Mouse (Mus musculus): Measurements from ENCODE around the gene H2afy. TPM values are rescaled to one million over a fixed set of nuclear protein-coding genes. Genes with fewer than 3 reads are reported as not detected.

H2afy gene
- polyA plus RNA-seq, 1 experiment from 2014 or later, result 120 TPM

DNA sequence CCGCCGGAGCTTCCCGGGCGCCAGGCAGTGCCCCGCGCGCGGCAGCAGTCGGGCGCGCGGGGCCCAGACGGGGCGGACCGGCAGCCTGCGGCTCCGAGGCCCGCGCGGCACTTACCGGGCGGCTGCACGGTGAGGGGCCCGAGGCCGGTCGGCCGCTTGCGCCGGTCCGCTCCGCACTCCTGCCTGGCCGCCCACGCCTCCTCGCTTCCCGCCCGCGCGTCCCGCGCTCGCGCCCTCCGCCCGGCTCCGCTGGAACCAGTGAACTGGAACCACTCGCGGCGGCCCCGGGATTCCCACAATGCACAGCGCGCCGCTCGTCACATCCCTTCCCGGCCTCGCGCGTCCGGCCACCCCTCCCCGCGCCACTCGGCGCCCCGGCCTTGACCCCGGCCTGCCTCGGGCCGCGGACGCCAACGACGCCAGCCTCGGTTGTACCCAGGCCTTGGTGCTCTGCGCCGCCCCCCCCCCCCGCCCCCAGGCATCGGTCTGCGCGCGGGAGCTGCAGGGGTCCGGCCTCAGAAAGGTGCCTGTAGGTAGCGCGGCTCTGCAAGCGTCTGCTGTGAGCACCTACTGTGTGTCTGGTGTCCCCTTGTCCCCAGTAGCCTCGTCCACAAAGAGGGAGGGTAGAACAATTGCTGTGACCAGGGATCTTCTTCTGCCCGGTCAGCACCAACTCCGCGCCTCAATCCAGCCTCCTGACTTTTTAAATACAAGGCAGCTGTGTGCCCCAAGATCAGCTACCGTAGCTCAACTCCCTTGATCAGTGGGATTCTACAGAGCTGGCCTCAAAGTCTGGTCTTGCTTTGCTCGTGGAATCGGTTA, 719 bp downstream of the H2afy start:
- Histone ChIP-seq H3K27ac (ENCODE audit: low read length) (peak overlapping the region; percentile 90), H3K4me2 (ENCODE audit: low read depth, low read length) (peak overlapping the region; percentile 93), H3K9ac (ENCODE audit: low read length) (peak overlapping the region; percentile 99), H3K36me3 (ENCODE audit: control insufficient read depth, insufficient read depth) (no peaks in the 10 kb centered on the region), H3K27me3 (ENCODE audit: control insufficient read depth, insufficient read depth, low read length) (no peaks in the 10 kb centered on the region), H3K4me3 (ENCODE audit: low read length) (peak overlapping the region; percentile 99), H3K4me1 (ENCODE audit: control insufficient read depth, insufficient read depth, low read length) (peaks cover 38% of the 10 kb centered on the region), H3K9me3 (replicated peaks; ENCODE audit: control insufficient read depth, low read length) (no peaks in the 10 kb centered on the region)
- WGBS, result 1% methylated on average over 87 of the region's 89 CpGs
- peak; percentile 85 for ATAC-seq (replicated peaks; ENCODE audit: extremely low read depth, insufficient read depth, low FRiP score)

DNA sequence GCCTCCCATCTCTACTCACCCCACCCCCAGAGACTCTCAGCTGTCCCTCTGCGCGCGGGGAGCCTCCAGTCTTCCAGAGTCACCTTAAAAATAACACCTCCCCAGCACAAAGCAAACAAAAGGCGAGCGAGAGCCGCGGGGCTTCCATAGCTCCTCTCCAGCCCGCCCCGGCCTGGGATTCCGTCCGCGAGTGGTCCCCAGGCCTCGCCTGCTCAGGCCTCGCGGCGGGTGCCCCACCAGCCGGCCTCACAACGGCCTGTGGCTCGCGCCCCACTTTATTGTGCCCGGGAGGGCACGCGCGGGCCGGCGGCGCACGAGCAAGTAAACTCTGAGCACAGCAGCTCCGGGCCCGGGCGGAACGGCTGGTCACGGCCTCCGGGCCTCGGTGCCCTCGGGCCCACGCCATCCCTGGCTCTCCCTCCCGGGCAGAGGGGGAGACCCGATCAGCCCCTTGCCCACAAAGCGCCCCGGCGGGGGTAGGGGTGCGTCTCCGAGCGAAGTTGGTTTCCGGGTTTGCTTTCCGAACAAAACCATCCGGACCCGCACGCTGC, 1.5 kb downstream of the H2afy start:
- H3K36me3 ChIP-seq (ENCODE audit: control insufficient read depth, insufficient read depth), result no peaks in the 10 kb centered on the region
- H3K9me3 ChIP-seq (replicated peaks; ENCODE audit: control insufficient read depth, low read length), result no peaks in the 10 kb centered on the region
- under 1% methylated on average over 48 of the region's 50 CpGs for WGBS
- H3K27me3 ChIP-seq (ENCODE audit: control insufficient read depth, insufficient read depth, low read length), result no peaks in the 10 kb centered on the region
- peak overlapping the region; percentile 90 for H3K27ac ChIP-seq (ENCODE audit: low read length)
- H3K4me2 ChIP-seq (ENCODE audit: low read depth, low read length), result peak overlapping the region; percentile 93
- peak overlapping the region; percentile 99 for H3K9ac ChIP-seq (ENCODE audit: low read length)
- peaks cover 39% of the 10 kb centered on the region for H3K4me1 ChIP-seq (ENCODE audit: control insufficient read depth, insufficient read depth, low read length)
- H3K4me3 ChIP-seq (ENCODE audit: low read length), result peak overlapping the region; percentile 99
- peak; percentile 12; the same call in 1 of the 2 replicates for ATAC-seq (replicated peaks; ENCODE audit: extremely low read depth, insufficient read depth, low FRiP score)

DNA sequence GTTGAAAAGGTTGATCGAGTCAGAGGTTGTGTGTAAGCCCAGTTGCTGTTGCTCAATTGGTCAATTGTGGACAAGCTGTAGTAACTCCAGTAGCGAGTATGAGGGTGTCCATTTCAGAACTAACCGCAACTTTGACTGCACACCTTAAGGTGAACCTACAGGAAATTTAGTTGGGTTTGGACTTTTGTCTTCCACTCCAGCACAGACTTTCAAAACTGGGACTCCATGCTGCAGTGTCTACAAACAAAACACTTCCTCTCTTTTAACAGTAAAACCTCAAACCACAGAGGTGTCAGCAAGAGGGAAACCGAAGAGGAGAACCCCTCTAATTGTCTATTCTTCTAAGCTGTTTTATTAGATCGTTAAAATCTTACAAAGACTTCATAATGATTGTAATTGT, 2.1 kb downstream of the H2afy start:
- Histone ChIP-seq H3K27me3 (ENCODE audit: control insufficient read depth, insufficient read depth, low read length) (no peaks in the 10 kb centered on the region), H3K27ac (ENCODE audit: low read length) (no peak overlapping the region; the same call in 1 of the 2 replicates), H3K36me3 (ENCODE audit: control insufficient read depth, insufficient read depth) (no peaks in the 10 kb centered on the region), H3K9ac (ENCODE audit: low read length) (peak overlapping the region; percentile 99), H3K4me2 (ENCODE audit: low read depth, low read length) (peak overlapping the region; percentile 93), H3K4me3 (ENCODE audit: low read length) (peak overlapping the region; percentile 99), H3K9me3 (replicated peaks; ENCODE audit: control insufficient read depth, low read length) (no peaks in the 10 kb centered on the region), H3K4me1 (ENCODE audit: control insufficient read depth, insufficient read depth, low read length) (peaks cover 39% of the 10 kb centered on the region)
- 45% methylated on average over 5 of the region's 5 CpGs for WGBS
- ATAC-seq (replicated peaks; ENCODE audit: extremely low read depth, insufficient read depth, low FRiP score), result no peak

DNA sequence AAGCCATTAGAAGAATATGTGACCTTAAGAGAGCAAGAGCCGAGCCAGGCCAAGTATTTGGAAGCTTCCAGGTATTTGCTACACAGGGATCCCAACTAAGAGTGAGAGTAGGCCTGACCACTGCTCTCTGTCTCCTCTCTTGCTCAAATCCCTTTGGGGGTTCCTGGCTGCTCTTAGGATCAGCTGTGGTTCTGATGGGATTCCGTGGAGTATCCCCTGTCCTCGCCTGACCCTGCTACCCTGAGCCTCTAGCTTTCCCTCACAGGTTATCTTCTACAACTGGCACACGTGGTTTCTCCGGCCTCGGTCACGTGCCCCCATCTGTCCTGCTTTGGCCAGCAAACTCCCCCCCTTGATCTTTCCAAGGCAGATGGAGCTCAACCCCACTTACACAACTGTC, 3.2 kb downstream of the H2afy start:
- peaks cover 5% of the 10 kb centered on the region for H3K36me3 ChIP-seq (ENCODE audit: control insufficient read depth, insufficient read depth)
- 46% methylated on average over 7 of the region's 7 CpGs for WGBS
- H3K9me3 ChIP-seq (replicated peaks; ENCODE audit: control insufficient read depth, low read length), result no peaks in the 10 kb centered on the region
- H3K27me3 ChIP-seq (ENCODE audit: control insufficient read depth, insufficient read depth, low read length), result no peaks in the 10 kb centered on the region
- H3K9ac ChIP-seq (ENCODE audit: low read length), result peak overlapping the region; percentile 39; the same call in 1 of the 2 replicates
- 0 out of 2 replicates have a peak overlapping the region, but pooled peaks have one; percentile 12 for H3K27ac ChIP-seq (ENCODE audit: low read length)
- peak overlapping the region; percentile 93 for H3K4me2 ChIP-seq (ENCODE audit: low read depth, low read length)
- H3K4me1 ChIP-seq (ENCODE audit: control insufficient read depth, insufficient read depth, low read length), result peaks cover 39% of the 10 kb centered on the region
- H3K4me3 ChIP-seq (ENCODE audit: low read length), result 0 out of 2 replicates have a peak overlapping the region, but pooled peaks have one; percentile 4
- no peak for ATAC-seq (replicated peaks; ENCODE audit: extremely low read depth, insufficient read depth, low FRiP score)

DNA sequence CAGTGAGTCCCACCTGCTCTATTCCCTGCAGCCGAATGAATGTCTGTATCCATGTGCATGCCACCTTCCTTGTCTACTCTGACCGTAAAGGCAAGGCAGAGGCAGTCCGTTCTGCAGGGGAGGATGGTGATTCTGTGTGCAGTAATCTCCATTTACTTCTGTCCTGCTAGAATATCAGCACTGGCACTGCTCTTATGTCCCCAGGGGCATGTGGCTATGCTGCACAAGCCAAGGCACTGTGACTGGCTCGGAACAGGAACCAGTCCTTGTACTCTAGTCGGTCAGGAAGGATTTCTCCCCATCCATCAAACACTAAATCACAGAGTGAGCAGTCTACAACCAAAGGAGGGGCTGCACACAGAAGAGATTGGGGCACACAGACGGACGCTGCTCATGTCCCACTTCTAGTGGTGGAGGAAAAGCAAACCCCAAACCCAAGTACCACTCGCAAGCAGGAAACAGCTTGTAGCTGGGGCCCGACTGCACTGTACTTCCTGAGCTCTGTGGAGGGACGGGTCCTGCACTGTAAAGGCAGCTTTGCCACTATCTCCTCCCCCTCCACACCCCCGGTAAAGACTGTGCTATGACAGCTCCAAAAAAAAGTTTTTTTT, 3.7 kb downstream of the H2afy start:
- H3K4me3 ChIP-seq (ENCODE audit: low read length), result 0 out of 2 replicates have a peak overlapping the region, but pooled peaks have one; percentile 4
- H3K9ac ChIP-seq (ENCODE audit: low read length), result peak overlapping the region; percentile 39; the same call in 1 of the 2 replicates
- H3K27ac ChIP-seq (ENCODE audit: low read length), result peak overlapping the region; percentile 2; the same call in 1 of the 2 replicates
- H3K27me3 ChIP-seq (ENCODE audit: control insufficient read depth, insufficient read depth, low read length), result no peaks in the 10 kb centered on the region
- WGBS, result 60% methylated on average over 11 of the region's 11 CpGs
- H3K36me3 ChIP-seq (ENCODE audit: control insufficient read depth, insufficient read depth), result peaks cover 10% of the 10 kb centered on the region
- peaks cover 39% of the 10 kb centered on the region for H3K4me1 ChIP-seq (ENCODE audit: control insufficient read depth, insufficient read depth, low read length)
- H3K9me3 ChIP-seq (replicated peaks; ENCODE audit: control insufficient read depth, low read length), result no peaks in the 10 kb centered on the region
- no peak for ATAC-seq (replicated peaks; ENCODE audit: extremely low read depth, insufficient read depth, low FRiP score)
- peak overlapping the region; percentile 93; the same call in 1 of the 2 replicates for H3K4me2 ChIP-seq (ENCODE audit: low read depth, low read length)

DNA sequence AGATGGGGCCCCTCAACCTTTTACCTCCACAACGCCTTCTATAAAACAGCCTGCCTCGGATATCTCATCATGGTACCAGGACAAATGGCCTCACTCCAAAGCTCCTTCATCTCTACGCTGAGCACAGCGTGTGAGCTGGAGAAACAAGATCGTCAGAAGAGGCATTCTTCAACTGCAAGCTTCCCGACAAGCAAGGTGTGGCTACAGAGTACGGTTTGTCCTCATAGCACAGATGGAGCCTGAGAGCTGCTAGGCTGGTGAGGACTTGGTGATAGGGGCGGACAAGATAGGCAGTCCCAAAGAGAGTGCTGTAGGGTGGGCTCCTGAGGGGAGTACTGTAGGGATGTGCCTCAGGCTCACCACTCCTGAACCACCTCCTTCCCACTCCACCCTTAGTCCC, 5.6 kb downstream of the H2afy start:
- H3K4me1 ChIP-seq (ENCODE audit: control insufficient read depth, insufficient read depth, low read length), result peaks cover 34% of the 10 kb centered on the region
- H3K36me3 ChIP-seq (ENCODE audit: control insufficient read depth, insufficient read depth), result peaks cover 29% of the 10 kb centered on the region
- WGBS, result 63% methylated on average over 8 of the region's 8 CpGs
- H3K27ac ChIP-seq (ENCODE audit: low read length), result no peak overlapping the region
- H3K27me3 ChIP-seq (ENCODE audit: control insufficient read depth, insufficient read depth, low read length), result no peaks in the 10 kb centered on the region
- H3K9me3 ChIP-seq (replicated peaks; ENCODE audit: control insufficient read depth, low read length), result no peaks in the 10 kb centered on the region
- H3K9ac ChIP-seq (ENCODE audit: low read length), result no peak overlapping the region
- no peak overlapping the region for H3K4me3 ChIP-seq (ENCODE audit: low read length)
- no peak for ATAC-seq (replicated peaks; ENCODE audit: extremely low read depth, insufficient read depth, low FRiP score)
- H3K4me2 ChIP-seq (ENCODE audit: low read depth, low read length), result no peak overlapping the region

DNA sequence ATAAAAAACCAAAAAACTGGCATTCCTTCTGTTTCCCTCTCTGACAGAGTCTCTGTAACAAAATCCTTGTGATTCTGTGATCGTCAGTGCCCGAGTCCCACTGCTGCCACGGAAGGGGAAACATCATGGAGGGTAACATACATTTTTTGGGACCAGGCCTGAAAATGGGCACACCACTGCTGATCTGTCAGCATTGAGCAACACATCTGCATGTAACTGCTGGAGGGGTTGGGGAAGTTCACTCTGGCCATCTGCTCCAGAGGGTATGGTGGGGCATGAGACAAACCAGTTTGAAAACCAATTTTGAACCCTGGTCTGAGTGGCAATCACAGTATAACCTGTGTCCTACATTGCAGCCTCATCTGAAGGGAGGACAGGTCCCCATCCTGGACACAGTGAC, 6.6 kb downstream of the H2afy start:
- Histone ChIP-seq H3K4me1 (ENCODE audit: control insufficient read depth, insufficient read depth, low read length) (peaks cover 34% of the 10 kb centered on the region), H3K36me3 (ENCODE audit: control insufficient read depth, insufficient read depth) (peaks cover 38% of the 10 kb centered on the region), H3K9me3 (replicated peaks; ENCODE audit: control insufficient read depth, low read length) (no peaks in the 10 kb centered on the region), H3K27me3 (ENCODE audit: control insufficient read depth, insufficient read depth, low read length) (no peaks in the 10 kb centered on the region), H3K4me3 (ENCODE audit: low read length) (no peak overlapping the region), H3K9ac (ENCODE audit: low read length) (no peak overlapping the region), H3K4me2 (ENCODE audit: low read depth, low read length) (no peak overlapping the region), H3K27ac (ENCODE audit: low read length) (no peak overlapping the region)
- ATAC-seq (replicated peaks; ENCODE audit: extremely low read depth, insufficient read depth, low FRiP score), result no peak
- 97% methylated on average over 3 of the region's 3 CpGs for WGBS

DNA sequence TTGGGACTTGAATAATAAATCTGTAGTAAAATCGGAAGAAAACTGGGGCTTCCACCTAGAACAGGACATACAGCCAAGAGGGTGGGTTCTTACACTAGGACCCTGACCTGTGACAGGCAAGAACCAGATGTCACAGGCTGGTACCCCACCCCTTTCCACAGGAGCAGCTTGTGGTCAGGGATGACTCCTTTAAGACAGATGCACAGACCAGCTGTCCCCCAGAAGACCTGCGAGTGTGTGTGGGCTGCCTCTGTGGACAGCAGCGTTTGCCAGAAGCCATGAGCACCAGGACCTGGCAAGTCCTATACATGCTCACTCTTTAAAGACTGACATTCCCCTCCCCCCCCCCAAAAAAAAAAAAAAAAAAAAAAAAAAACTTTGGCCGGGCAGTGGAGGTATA, 7.1 kb downstream of the H2afy start:
- Histone ChIP-seq H3K9me3 (replicated peaks; ENCODE audit: control insufficient read depth, low read length) (no peaks in the 10 kb centered on the region), H3K27ac (ENCODE audit: low read length) (no peak overlapping the region), H3K27me3 (ENCODE audit: control insufficient read depth, insufficient read depth, low read length) (no peaks in the 10 kb centered on the region), H3K36me3 (ENCODE audit: control insufficient read depth, insufficient read depth) (peaks cover 38% of the 10 kb centered on the region), H3K4me1 (ENCODE audit: control insufficient read depth, insufficient read depth, low read length) (peaks cover 29% of the 10 kb centered on the region), H3K9ac (ENCODE audit: low read length) (no peak overlapping the region), H3K4me2 (ENCODE audit: low read depth, low read length) (no peak overlapping the region), H3K4me3 (ENCODE audit: low read length) (no peak overlapping the region)
- ATAC-seq (replicated peaks; ENCODE audit: extremely low read depth, insufficient read depth, low FRiP score), result no peak
- 78% methylated on average over 4 of the region's 4 CpGs for WGBS

DNA sequence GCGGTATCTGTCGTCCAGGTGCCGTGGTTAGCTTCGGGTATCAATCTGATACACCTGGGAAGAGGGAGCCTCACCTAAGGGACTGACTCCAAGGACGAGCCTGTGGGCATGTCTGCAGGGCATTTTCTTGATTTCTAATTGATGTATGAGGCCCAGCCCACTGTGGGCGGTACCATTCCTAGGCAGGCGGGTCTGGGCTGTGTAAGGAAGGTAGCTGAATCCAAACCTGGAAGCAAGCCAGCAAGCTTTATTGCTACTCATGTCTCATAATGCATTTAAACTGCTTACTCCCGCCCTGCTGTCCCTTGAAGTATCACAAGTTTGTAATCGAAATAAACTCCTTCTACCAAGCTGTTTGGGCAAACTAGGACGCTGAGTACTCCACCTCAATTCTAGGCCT, 10.5 kb downstream of the H2afy start:
- Histone ChIP-seq H3K4me2 (ENCODE audit: low read depth, low read length) (no peak overlapping the region), H3K9ac (ENCODE audit: low read length) (no peak overlapping the region), H3K4me3 (ENCODE audit: low read length) (no peak overlapping the region), H3K36me3 (ENCODE audit: control insufficient read depth, insufficient read depth) (peaks cover 58% of the 10 kb centered on the region), H3K27ac (ENCODE audit: low read length) (no peak overlapping the region), H3K4me1 (ENCODE audit: control insufficient read depth, insufficient read depth, low read length) (peaks cover 3% of the 10 kb centered on the region), H3K9me3 (replicated peaks; ENCODE audit: control insufficient read depth, low read length) (no peaks in the 10 kb centered on the region), H3K27me3 (ENCODE audit: control insufficient read depth, insufficient read depth, low read length) (no peaks in the 10 kb centered on the region)
- WGBS, result 89% methylated on average over 10 of the region's 10 CpGs
- ATAC-seq (replicated peaks; ENCODE audit: extremely low read depth, insufficient read depth, low FRiP score), result no peak

All from heart, embryonic 16.5 days (tissue).